Mouse (Mus musculus) gonadal fat pad, adult 2 months (tissue): ENCODE measurements around the gene Cep128. TPM values are rescaled to one million over a fixed set of nuclear protein-coding genes. Genes with fewer than 3 reads are reported as not detected.

ENCODE experiments used
- DNase-seq: peaks from one replicate; pipeline ENCODE4 v3.0.0-alpha.2; 2012; ENCODE audit warnings: low read depth
- polyA plus RNA-seq: library from polyadenylated mRNA; depleted of rRNA; stranded (reverse); fragments of >200 nt; gene quantifications from 2 replicates; pipeline ENCODE4 v1.2.3, GENCODE M21; 2012

The Cep128 gene
- polyA plus RNA-seq, 1 experiment, result 2.8 TPM

- no peak for DNase-seq
These were observed 76.5 kb downstream of the Cep128 start for GRCm38 (mm10) chr12:91307733-91308132.

- DNase-seq, result no peak
These were observed 78.4 kb downstream of the Cep128 start for GRCm38 (mm10) chr12:91305769-91306168.

- DNase-seq, result no peak
These were observed 79.2 kb downstream of the Cep128 start for GRCm38 (mm10) chr12:91305038-91305437.

- no peak for DNase-seq
These were observed 85.5 kb downstream of the Cep128 start for GRCm38 (mm10) chr12:91298700-91299099.

GRCm38 (mm10) chr12:91295870-91296269 lies 88.3 kb downstream of the Cep128 start:
- no peak for DNase-seq

GRCm38 (mm10) chr12:91295436-91295835 lies 88.8 kb downstream of the Cep128 start:
- DNase-seq, result no peak

GRCm38 (mm10) chr12:91273936-91274335 lies 110.3 kb downstream of the Cep128 start:
- DNase-seq, result no peak

GRCm38 (mm10) chr12:91269634-91270033 lies 114.6 kb downstream of the Cep128 start:
- no peak for DNase-seq

- DNase-seq, result peak; percentile 36
These were observed 115.2 kb downstream of the Cep128 start for GRCm38 (mm10) chr12:91268974-91269373.

GRCm38 (mm10) chr12:91266014-91266413 lies 118.2 kb downstream of the Cep128 start:
- DNase-seq, result no peak

- no peak for DNase-seq
These were observed 118.7 kb downstream of the Cep128 start for GRCm38 (mm10) chr12:91265462-91265861.

GRCm38 (mm10) chr12:91264828-91265355 lies 119.3 kb downstream of the Cep128 start:
- no peak for DNase-seq

- DNase-seq, result no peak
These were observed 120.5 kb downstream of the Cep128 start for GRCm38 (mm10) chr12:91263705-91264104.

- no peak for DNase-seq
These were observed 121.4 kb downstream of the Cep128 start for GRCm38 (mm10) chr12:91262801-91263200.

GRCm38 (mm10) chr12:91256334-91256733 lies 127.9 kb downstream of the Cep128 start:
- no peak for DNase-seq

- no peak for DNase-seq
These were observed 129.4 kb downstream of the Cep128 start for GRCm38 (mm10) chr12:91254831-91255230.

GRCm38 (mm10) chr12:91220609-91221008 lies 163.6 kb downstream of the Cep128 start:
- no peak for DNase-seq

GRCm38 (mm10) chr12:91205550-91205949 lies 178.7 kb downstream of the Cep128 start:
- DNase-seq, result no peak

GRCm38 (mm10) chr12:91204330-91204729 lies 179.9 kb downstream of the Cep128 start:
- DNase-seq, result no peak

GRCm38 (mm10) chr12:91202496-91202895 lies 181.7 kb downstream of the Cep128 start:
- DNase-seq, result no peak

GRCm38 (mm10) chr12:91189111-91189510 lies 195.1 kb downstream of the Cep128 start:
- no peak for DNase-seq

- no peak for DNase-seq
These were observed 198.6 kb downstream of the Cep128 start for GRCm38 (mm10) chr12:91185564-91185963.

GRCm38 (mm10) chr12:91184616-91185015 lies 199.6 kb downstream of the Cep128 start:
- no peak for DNase-seq

GRCm38 (mm10) chr12:91183928-91184327 lies 200.3 kb downstream of the Cep128 start:
- DNase-seq, result no peak
